Mouse (Mus musculus): ENCODE data around the gene Fndc11. TPM values are rescaled to one million over a fixed set of nuclear protein-coding genes. Genes with fewer than 3 reads are reported as not detected.

Fndc11 gene
- total and polyA plus RNA-seq, 3 experiments, result 0.59 TPM; not detected in 2

- Histone ChIP-seq H3K9me3 (replicated peaks; ENCODE audit: low read length) (no peaks in the 10 kb centered on the region), H3K4me2 (ENCODE audit: insufficient read depth, low read depth, poor library complexity, severe bottlenecking) (peak overlapping the region; percentile 62), H3K9ac (ENCODE audit: insufficient read depth, low read depth) (peak overlapping the region; percentile 65; the same call in 1 of the 2 replicates), H3K27ac (ENCODE audit: insufficient read depth, low read depth) (peak overlapping the region; percentile 34), H3K4me1 (ENCODE audit: control insufficient read depth in 1 of 2, insufficient read depth in 2 of 2) (peaks cover 5 to 30% of the 10 kb centered on the region in 2 experiments; a peak in 3 of 4 replicates), H3K36me3 (replicated peaks in 1 of 2; ENCODE audit: control insufficient read depth in 1 of 2, insufficient read depth in 1 of 2, low read length in 1 of 2) (peaks cover 0 to 6% of the 10 kb centered on the region in 2 experiments), H3K4me3 (replicated peaks in 1 of 3; ENCODE audit: low read depth in 2 of 3, low read length in 2 of 3, poor library complexity in 1 of 3) (peak overlapping the region; percentile 68 to 82 (median 79)), H3K79me2 (replicated peaks; ENCODE audit: control insufficient read depth, extremely low read depth, insufficient read depth, poor library complexity, severe bottlenecking) (no peaks in the 10 kb centered on the region), H3K27me3 (replicated peaks) (no peaks in the 10 kb centered on the region)
- peak; percentile 91 for DNase-seq (ENCODE audit: extremely low read depth)
- TF ChIP-seq CHD1 (IDR thresholded peaks at IDR 0.05; ENCODE audit: low read depth, low read length) (no peak), TBP (conservative IDR thresholded peaks at IDR 0.05; ENCODE audit: low read depth, low read length) (no peak), BHLHE40 (IDR thresholded peaks at IDR 0.05; ENCODE audit: low read depth, low read length) (no peak), IRF4 (IDR thresholded peaks at IDR 0.05; ENCODE audit: low read depth, low read length) (peak; percentile 22; the same call in 1 of the 2 replicates), MAFK (IDR thresholded peaks at IDR 0.05; ENCODE audit: insufficient replicate concordance, low read length) (no peak), RCOR1 (conservative IDR thresholded peaks at IDR 0.05; ENCODE audit: low read depth, low read length) (no peak), TCF12 (IDR thresholded peaks at IDR 0.05; ENCODE audit: low read depth, low read length) (no peak), ZMIZ1 (IDR thresholded peaks at IDR 0.05; ENCODE audit: low read depth, low read length) (no peak), CHD2 (IDR thresholded peaks at IDR 0.05; ENCODE audit: low read length) (no peak), MXI1 (IDR thresholded peaks at IDR 0.05; ENCODE audit: low read depth, low read length) (0 out of 2 replicates have a peak, but pooled peaks have one; percentile 51), ZC3H11A (IDR thresholded peaks at IDR 0.05; ENCODE audit: low read depth, low read length) (peak; percentile 45), NRF1 (IDR thresholded peaks at IDR 0.05; ENCODE audit: low read depth, low read length) (no peak), KAT2A (IDR thresholded peaks at IDR 0.05; ENCODE audit: insufficient replicate concordance, low read length) (no peak), CTCF (conservative IDR thresholded peaks at IDR 0.05 in 1 of 2, IDR thresholded peaks at IDR 0.05 in 1 of 2; ENCODE audit: low read depth in 2 of 2, low read length in 2 of 2) (peak; percentile 85 to 98), ZKSCAN1 (IDR thresholded peaks at IDR 0.05; ENCODE audit: borderline replicate concordance, low read depth, low read length) (no peak), UBTF (IDR thresholded peaks at IDR 0.05; ENCODE audit: low read depth, low read length) (no peak), GABPA (IDR thresholded peaks at IDR 0.05; ENCODE audit: insufficient replicate concordance, low read depth, low read length) (no peak), ELF1 (IDR thresholded peaks at IDR 0.05; ENCODE audit: low read depth, low read length) (no peak), USF2 (conservative IDR thresholded peaks at IDR 0.05; ENCODE audit: low read depth, low read length) (no peak), SIN3A (IDR thresholded peaks at IDR 0.05; ENCODE audit: low read length) (peak; percentile 25; the same call in 1 of the 2 replicates), POLR2A (IDR thresholded peaks at IDR 0.05; ENCODE audit: low read depth, low read length) (no peak), MYC (IDR thresholded peaks at IDR 0.05; ENCODE audit: low read depth, low read length) (no peak), E2F4 (IDR thresholded peaks at IDR 0.05; ENCODE audit: insufficient replicate concordance, low read depth, low read length) (no peak), MAZ (IDR thresholded peaks at IDR 0.05; ENCODE audit: low read depth, low read length) (no peak; the same call in 1 of the 2 replicates), POLR2AphosphoS2 (IDR thresholded peaks at IDR 0.05; ENCODE audit: low read depth, low read length) (no peak), SMC3 (IDR thresholded peaks at IDR 0.05; ENCODE audit: low read depth, low read length) (peak; percentile 94)
- dilution Hi-C loops (cut with MboI; ENCODE audit: extremely low pct_ligation_motif_present, extremely low pct_unique_long_range_greater_than_20kb, low sequenced_read_pairs), result no loop called here
- in situ Hi-C loops (cut with MboI; ENCODE audit: low pct_ligation_motif_present, low pct_unique_long_range_greater_than_20kb, low sequenced_read_pairs), result loop anchor here (10.0 to 25.0 kb wide), 3 partner anchors 138 to 301 kb away; partner anchors contain the start of genes Abhd16b, Arfrp1, Tpd52l2 and Zgpat
These were observed 33.2 kb upstream of the Fndc11 start for GRCm38 (mm10) chr2:181186635-181187034.
